Mouse (Mus musculus): ENCODE measurements around the gene Klra3. TPM values are rescaled to one million over a fixed set of nuclear protein-coding genes. Genes with fewer than 3 reads are reported as not detected.

Gene Klra3
- polyA plus RNA-seq, 1 experiment from 2014 or later, result not detected

Other genes with a start within 250 kb of the Klra3 start
- gene Klra8, start 207.7 kb downstream of the Klra3 start, polyA plus RNA-seq (2015; fragmentation: Nextera tagmentation; extraction: Ambion mirVana), result not detected in 2 replicates
- gene Klra9, start 144.5 kb downstream of the Klra3 start, polyA plus RNA-seq (2015; fragmentation: Nextera tagmentation; extraction: Ambion mirVana), result not detected in 2 replicates
- not detected in 2 replicates for gene Klra7, start 104.3 kb downstream of the Klra3 start, polyA plus RNA-seq (2015; fragmentation: Nextera tagmentation; extraction: Ambion mirVana)
- gene Klra10, start 55.6 kb downstream of the Klra3 start, polyA plus RNA-seq (2015; fragmentation: Nextera tagmentation; extraction: Ambion mirVana), result not detected in 2 replicates
- not detected in 2 replicates for gene Klra1, start 49.3 kb upstream of the Klra3 start, polyA plus RNA-seq (2015; fragmentation: Nextera tagmentation; extraction: Ambion mirVana)

Measured in forebrain, embryonic 16.5 days (tissue).